Mouse (Mus musculus) embryonic fibroblast, embryonic 13.5 days (primary cell): ENCODE data around the gene Plekha4.

ENCODE experiments used
- CTCF ChIP-seq: IDR thresholded peaks from 2 replicates; pipeline ENCODE4 v1.5.1; 2011; ENCODE audit warnings: mild to moderate bottlenecking, control low read depth, low read length, moderate library complexity, borderline replicate concordance; ENCODE audit not compliant: insufficient read depth
- POLR2A ChIP-seq: IDR thresholded peaks from 2 replicates; pipeline ENCODE4 v1.6.1; 2011; ENCODE audit warnings: low read depth, mild to moderate bottlenecking, control low read depth, low read length, moderate library complexity

DNA sequence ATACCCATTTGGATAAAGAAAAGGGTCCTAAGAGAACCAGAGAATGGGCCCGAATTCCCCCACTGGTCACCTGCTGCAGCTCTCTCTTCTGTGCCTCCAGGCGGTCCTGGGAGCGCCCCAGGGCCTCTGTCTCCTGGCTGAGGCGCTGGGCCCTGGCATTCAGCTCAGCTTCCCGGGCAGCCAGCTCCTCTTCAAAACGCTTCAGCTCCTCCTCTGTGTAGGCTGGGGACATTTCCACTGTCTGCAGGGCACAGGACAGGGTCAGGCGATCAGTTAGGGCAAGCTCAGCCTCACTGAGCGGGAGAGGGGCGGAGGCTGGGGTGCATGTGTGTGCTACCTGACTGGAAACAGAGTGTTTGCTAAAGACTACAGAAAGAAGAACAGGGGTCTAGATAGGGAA is 31.6 kb upstream of the Plekha4 start:
- TF ChIP-seq CTCF (no peak), POLR2A (no peak)
